20 mouse cellular contexts compared by ENCODE assay signal in the genomic region with DNA sequence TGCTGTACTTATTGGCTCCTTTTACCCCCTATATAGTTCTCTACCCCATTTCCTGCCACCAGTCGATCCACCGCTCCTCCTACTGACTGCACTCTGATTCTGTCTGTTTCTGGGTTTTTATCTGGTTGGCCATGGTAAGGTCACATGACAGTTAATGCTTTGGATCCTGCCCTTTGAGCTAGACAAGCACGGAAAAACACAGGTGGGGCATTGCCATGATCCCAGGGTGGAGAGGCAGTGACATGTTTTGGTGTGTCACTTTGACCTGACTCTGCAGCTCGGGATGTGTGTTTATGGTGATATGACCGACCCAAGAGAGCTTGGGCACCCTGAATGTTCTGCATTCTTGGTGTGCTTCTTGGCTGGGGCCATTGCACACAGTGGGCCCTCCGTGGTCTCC. TPM values are rescaled to one million over a fixed set of nuclear protein-coding genes. Genes with fewer than 3 reads are reported as not detected.
"Had no signal": no experiment of that assay in that cellular context is flagged by ENCODE, and none has a peak within 500 bp of the region (broad histone marks: within the 10 kb centered on the region; RNA-seq: fewer than 3 reads in every experiment).

No protein-coding gene starts in this region.

- H3K27me3 ChIP-seq: midbrain, embryonic 15.5 days; neural tube, embryonic 13.5 days; neural tube, embryonic 15.5 days had no signal

- H3K9ac ChIP-seq: liver, embryonic 15.5 days; liver, postnatal 0 days; lung, embryonic 15.5 days; midbrain, embryonic 13.5 days; midbrain, embryonic 15.5 days; neural tube, embryonic 13.5 days; neural tube, embryonic 15.5 days had no signal

- ATAC-seq: liver, postnatal 0 days; lung, postnatal 0 days; midbrain, embryonic 13.5 days; midbrain, embryonic 15.5 days had no signal

- H3K36me3 ChIP-seq: liver, embryonic 15.5 days; lung, embryonic 15.5 days; midbrain, embryonic 13.5 days; midbrain, embryonic 15.5 days; neural tube, embryonic 13.5 days; neural tube, embryonic 15.5 days had no signal

- H3K4me3 ChIP-seq: liver, embryonic 15.5 days; lung, embryonic 15.5 days; megakaryocyte, embryonic 14.5 days; midbrain, embryonic 13.5 days; midbrain, embryonic 15.5 days; neural tube, embryonic 13.5 days; neural tube, embryonic 15.5 days had no signal

- H3K4me2 ChIP-seq: liver, embryonic 15.5 days; lung, embryonic 15.5 days; midbrain, embryonic 11.5 days; midbrain, embryonic 13.5 days; midbrain, embryonic 15.5 days; neural tube, embryonic 13.5 days; neural tube, embryonic 15.5 days had no signal

- H3K27ac ChIP-seq: liver, embryonic 15.5 days; lung, embryonic 15.5 days; macrophage; midbrain, embryonic 13.5 days; midbrain, embryonic 15.5 days; neural tube, embryonic 13.5 days; neural tube, embryonic 15.5 days had no signal

- H3K9me3 ChIP-seq: liver, embryonic 15.5 days; lung, embryonic 15.5 days; megakaryocyte, embryonic 14.5 days; midbrain, embryonic 13.5 days; midbrain, embryonic 15.5 days; neural tube, embryonic 13.5 days; neural tube, embryonic 15.5 days had no signal

- DNase-seq: liver, postnatal 0 days; lung, adult 2 months; lung, postnatal 14 days; lung, postnatal 36 days; retina, postnatal 1 day; right cerebral cortex, adult 18-20 months; thymus, adult 2 months; thymus, postnatal 25 days; thymus, postnatal 4 days had no signal

- H3K4me1 ChIP-seq: liver, embryonic 15.5 days had no signal

RNA-seq across cellular contexts. Expression of a gene that starts 17.0 kb away (rescaled TPM):
- total RNA-seq: monocyte, adult 5-6 weeks had no signal
